Mouse (Mus musculus) cerebellum, adult 8-10 months (tissue): Measurements from ENCODE around the gene Socs7.

ENCODE experiments used
- DNase-seq: peaks from one replicate; pipeline ENCODE4 v3.0.0; 2022

Socs7 gene

GRCm38 (mm10) chr11:97394146-97394545 lies 31.8 kb downstream of the Socs7 start:
- DNase-seq: no peak

GRCm38 (mm10) chr11:97398506-97398905 lies 36.2 kb downstream of the Socs7 start:
- no peak for DNase-seq

GRCm38 (mm10) chr11:97399958-97400710 lies 37.8 kb downstream of the Socs7 start:
- DNase-seq: peak; percentile 84

GRCm38 (mm10) chr11:97401082-97401481 lies 38.7 kb downstream of the Socs7 start:
- peak; percentile 74 for DNase-seq

GRCm38 (mm10) chr11:97401686-97402435 lies 39.5 kb downstream of the Socs7 start:
- DNase-seq: no peak

GRCm38 (mm10) chr11:97402746-97403145 lies 40.4 kb downstream of the Socs7 start:
- DNase-seq: no peak

GRCm38 (mm10) chr11:97403614-97404183 lies 41.3 kb downstream of the Socs7 start:
- peak; percentile 37 for DNase-seq

GRCm38 (mm10) chr11:97404184-97404760 lies 41.9 kb downstream of the Socs7 start:
- peak; percentile 56 for DNase-seq

GRCm38 (mm10) chr11:97404761-97405190 lies 42.4 kb downstream of the Socs7 start:
- DNase-seq: no peak

GRCm38 (mm10) chr11:97406094-97406951 lies 44.0 kb downstream of the Socs7 start:
- DNase-seq: no peak

GRCm38 (mm10) chr11:97407456-97407855 lies 45.1 kb downstream of the Socs7 start:
- DNase-seq: no peak

GRCm38 (mm10) chr11:97408171-97408570 lies 45.8 kb downstream of the Socs7 start:
- peak; percentile 83 for DNase-seq

GRCm38 (mm10) chr11:97410958-97411357 lies 48.6 kb downstream of the Socs7 start:
- no peak for DNase-seq

- no peak for DNase-seq
Measured at GRCm38 (mm10) chr11:97412117-97412516, 49.8 kb downstream of the Socs7 start.

GRCm38 (mm10) chr11:97412808-97413347 lies 50.5 kb downstream of the Socs7 start:
- no peak for DNase-seq

GRCm38 (mm10) chr11:97415330-97415711 lies 53.0 kb downstream of the Socs7 start, which contains the start of gene Arhgap23:
Arhgap23 (plus strand) TSS chr11:97415533.
- no peak for DNase-seq

- DNase-seq: no peak
Measured at GRCm38 (mm10) chr11:97415712-97416636, 53.6 kb downstream of the Socs7 start.

- no peak for DNase-seq
Measured at GRCm38 (mm10) chr11:97416637-97417035, 54.3 kb downstream of the Socs7 start.

- no peak for DNase-seq
Measured at GRCm38 (mm10) chr11:97418834-97419539, 56.6 kb downstream of the Socs7 start.

- no peak for DNase-seq
Measured at GRCm38 (mm10) chr11:97419540-97419900, 57.2 kb downstream of the Socs7 start.
